Mouse (Mus musculus) granulocyte monocyte progenitor cell, adult 5-6 weeks (primary cell): Measurements from ENCODE around the gene Tars2. TPM values are rescaled to one million over a fixed set of nuclear protein-coding genes. Genes with fewer than 3 reads are reported as not detected.
A peak's percentile ranks its signal among the peaks of the same experiment; 100 is the strongest.
"Not testable (repeated sequence)": the region's sequence is repeated elsewhere in the genome, so short reads cannot be mapped to it uniquely, and the experiment has no call there.

Experiments
- ATAC-seq: replicated peaks from 2 replicates; pipeline ENCODE4 v1.8.0; 2016; ENCODE audit warnings: mild to moderate bottlenecking, moderate TSS enrichment, inconsistent platforms; ENCODE audit not compliant: poor library complexity, severe bottlenecking
- total RNA-seq, 2 experiments: library from RNA; stranded (forward) in 1 of 2; stranded (reverse) in 1 of 2; fragments of 200-712, 200-1000 nt in 1 of 2; fragments of >200 nt in 1 of 2; fragmentation: Nextera tagmentation in 1 of 2; gene quantifications; 2 replicates each; pipeline ENCODE4 v1.2.3; 2014 to 2017

Gene Tars2
- total RNA-seq (2014; fragmentation: Nextera tagmentation) (63.0 and 69.1 TPM in 2 replicates), total RNA-seq (2017) (47.6 and 53.2 TPM in 2 replicates)

DNA sequence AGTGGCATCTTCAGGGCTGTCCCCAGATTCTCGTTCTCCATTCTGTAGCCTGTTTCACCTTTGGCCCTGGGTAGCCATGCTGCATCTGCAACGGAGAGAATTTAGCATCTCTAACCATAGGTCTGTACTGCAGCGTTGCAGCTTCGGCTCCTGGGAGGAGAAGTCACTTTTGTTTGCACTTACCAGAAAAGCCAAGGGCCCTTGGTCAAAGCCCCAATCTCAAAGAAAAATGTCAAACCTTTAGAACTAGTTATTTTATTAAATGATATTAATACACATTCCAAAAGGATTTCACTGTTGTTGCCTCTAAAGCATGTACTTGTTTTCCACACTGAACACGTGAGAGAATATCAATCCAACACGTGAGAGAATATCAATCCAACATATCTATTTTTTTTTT lies at the start of gene Tars2:
TSS of gene Tars2 (minus strand) at position 101 of the 400 bp plus-strand sequence.
- no peak for ATAC-seq

DNA sequence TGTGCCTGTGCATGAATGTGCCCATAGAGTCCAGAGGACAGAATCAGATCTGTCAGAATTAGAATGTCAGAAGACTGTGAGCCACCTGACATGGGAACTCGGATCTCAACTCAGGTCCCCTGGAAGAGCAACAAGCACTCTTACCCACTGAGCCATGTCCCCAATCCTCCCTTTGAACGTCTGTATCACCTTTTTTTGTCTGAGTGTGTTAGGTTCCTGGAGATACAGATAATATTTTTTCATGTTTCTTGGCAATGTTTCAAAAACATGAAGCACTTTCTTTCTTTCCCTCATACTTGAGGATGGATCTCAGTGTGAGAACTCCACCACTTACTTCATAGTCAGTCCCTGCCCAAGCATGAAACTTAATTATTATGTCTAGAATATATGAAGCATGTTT lies 48.4 kb upstream of the Tars2 start:
- no peak for ATAC-seq

DNA sequence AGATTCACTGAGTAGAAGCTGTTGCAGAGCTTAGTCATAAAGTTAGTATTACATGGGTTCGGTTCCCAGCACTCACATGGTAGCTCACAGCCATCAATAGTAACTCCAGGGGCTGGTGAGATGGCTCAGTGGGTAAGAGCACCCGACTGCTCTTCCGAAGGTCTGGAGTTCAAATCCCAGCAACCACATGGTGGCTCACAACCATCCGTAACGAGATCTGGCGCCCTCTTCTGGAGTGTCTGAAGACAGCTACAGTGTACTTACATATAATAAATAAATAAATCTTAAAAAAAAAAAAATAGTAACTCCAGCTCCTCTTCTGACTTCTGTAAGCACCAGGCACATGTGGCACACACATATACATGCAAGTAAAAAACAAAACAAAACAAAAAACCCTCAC lies 47.6 kb upstream of the Tars2 start:
- not testable (repeated sequence) for ATAC-seq

DNA sequence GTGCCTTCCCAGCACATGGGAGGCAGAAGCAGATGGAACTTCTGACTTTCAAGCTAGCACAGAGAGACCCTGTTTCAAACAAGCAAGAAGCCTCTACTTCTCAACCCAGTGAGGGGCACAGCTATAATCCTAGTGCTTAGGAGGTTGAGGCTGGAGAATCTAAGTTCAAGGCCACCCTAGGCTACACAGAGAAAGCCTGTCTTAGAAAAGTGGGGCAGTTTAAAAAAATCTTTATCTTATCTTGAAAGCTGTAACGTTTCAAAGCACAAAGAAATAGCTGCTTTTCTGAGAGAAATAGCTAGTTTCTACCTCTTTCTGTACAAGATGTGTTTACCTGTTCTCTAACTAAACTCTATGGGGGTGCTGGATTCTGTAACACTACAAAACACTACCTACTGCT lies 46.7 kb upstream of the Tars2 start:
- ATAC-seq: no peak

DNA sequence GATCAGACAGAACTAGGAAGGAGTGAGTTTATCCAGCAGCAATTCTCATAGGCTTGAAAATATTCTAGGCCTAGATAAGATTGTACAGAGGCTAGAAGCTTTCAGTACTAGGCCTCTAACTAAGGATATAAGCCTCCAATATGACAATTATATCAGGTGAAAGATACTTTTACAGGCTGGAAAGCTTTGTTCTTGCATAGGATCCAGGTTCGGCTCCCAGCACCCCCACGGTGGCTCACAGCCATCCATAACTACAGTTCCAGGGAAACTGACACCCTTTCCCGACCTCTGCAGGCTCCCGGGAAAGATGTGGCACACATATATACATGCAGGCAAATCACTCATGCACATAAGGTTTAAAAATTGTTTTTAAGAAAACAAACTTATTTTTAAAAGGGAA lies 43.8 kb upstream of the Tars2 start:
- ATAC-seq: no peak

DNA sequence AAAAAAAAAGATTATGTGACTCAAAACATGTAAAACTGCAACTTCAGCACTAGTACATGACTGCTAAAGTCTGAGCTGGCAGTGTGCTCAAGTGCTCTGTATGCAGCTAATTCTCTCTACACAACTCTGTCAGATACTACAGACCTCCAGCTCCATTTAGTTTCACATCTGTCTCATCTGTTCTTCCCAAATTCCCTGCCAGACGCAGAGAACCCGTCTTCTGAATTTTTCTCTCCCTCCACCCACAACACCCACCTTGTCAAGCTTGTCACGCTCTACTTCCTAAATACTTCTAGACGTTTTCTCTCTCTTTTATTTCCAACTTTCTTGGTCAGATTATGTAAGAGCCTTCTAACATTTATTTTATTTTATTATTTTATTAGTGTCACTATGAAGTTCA lies 38.8 kb upstream of the Tars2 start:
- ATAC-seq: no peak

DNA sequence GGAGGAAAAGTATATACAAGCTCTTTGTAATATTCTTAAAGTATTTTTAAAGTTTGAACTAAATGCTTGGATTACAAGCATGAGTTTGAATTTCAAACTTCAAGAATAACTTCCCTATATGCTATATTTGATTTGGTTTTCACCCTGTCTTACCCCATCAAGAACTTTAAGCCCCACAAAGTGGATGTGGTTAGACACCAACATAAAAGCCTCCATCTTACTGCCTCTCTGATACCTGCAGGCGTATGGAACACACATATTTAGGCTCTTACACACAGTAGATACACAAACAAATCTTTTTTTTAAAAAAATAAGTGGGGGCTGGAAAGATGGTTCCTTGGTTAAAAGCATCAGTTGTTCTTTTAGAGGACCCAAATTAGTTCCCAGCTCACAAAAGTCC lies 34.3 kb upstream of the Tars2 start:
- ATAC-seq: no peak; the same call in 1 of the 2 replicates

DNA sequence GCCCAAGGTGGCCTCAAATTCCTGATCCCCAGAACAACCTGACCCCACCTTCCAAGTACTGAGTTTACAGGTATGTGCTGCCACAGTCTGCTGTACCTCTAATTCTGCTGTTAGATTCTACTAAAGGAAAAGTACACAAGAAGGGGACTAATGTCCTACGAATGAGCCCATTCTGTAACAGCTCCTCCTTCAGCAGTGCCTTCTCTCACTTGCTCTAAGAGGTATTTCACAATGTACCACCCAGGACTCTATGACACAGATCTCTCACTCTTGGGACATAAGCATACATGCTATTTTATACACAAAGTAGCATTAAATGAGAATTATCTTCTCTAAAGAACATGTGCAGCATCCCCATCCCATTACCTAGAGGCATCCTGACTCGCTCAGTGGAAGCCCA lies 33.7 kb upstream of the Tars2 start:
- no peak for ATAC-seq

DNA sequence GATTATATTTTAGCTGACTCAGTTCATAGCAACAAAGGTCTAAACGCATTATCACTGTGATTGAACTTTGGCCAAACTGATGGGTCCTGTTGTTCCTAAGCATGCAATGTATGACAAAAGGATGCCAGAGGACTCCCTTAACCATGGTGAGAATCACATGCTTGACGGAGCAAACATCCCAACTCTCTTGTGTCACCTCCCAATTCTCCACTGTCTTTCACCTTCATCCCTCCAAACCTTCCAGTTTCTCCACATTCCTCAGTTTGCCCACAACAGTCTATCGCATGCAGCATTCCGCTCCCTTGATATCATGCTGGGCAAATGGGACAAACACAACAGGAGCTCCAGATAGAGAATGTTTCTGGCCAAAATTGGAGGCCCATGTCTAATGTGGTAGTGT lies 25.5 kb upstream of the Tars2 start:
- ATAC-seq: no peak

DNA sequence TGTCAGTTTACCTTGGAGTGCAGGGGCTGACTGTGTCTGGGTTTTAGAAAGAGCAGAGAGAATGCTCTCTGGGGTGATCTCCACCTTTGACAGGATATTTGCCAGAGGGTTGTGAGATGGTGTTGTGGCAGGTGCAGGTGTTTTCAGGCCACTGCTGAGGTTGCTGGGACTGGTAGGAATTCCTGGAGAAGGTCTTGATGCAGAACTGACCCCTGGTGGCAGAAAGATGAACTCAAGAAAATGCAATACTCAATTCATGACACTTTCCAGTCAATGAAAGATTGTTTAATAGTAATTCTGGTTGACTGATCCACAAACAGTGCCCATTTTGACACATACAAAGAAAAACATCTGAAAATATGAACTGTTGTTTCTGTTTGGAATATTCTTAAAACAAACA lies 12.0 kb upstream of the Tars2 start:
- ATAC-seq: no peak

DNA sequence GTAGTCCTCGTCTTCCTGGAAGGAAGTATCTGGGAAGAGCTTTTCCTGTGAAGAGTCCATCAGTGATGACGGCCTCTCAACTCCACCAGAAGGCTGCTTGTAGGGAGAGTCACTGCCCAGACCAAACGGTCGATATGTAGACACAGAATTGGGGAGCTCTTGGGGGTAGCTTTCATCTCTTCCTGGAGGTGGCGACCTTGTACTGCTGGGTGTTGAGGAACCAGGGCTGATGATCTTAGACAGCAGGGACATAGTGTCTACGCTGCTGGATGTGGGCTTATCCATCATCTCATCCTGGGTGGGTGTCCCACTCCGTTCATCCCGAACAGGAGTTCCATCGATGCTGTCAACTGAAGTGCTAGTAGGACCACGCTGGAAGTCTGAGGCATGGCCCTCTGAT lies 5.5 kb upstream of the Tars2 start:
- ATAC-seq: no peak

DNA sequence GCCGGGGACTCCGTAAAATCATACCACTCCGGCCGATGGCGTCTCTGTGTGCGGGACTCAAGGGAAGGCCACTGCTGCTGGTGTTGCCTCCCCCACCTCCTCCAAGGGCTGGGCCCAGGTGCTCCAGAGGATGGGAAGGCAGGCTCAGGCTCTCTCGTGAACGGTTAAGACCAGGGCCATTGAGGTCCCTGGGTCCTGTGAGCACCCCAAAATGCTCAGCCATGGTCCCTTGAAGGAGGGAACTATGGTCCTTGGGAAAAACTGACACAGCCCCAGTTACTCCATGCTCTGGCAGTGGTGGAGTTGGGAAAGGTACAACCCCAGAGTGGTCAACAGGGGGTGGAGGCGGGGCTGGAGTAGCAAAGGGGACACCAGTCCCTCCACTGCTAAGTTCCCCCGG lies 3.8 kb upstream of the Tars2 start:
- ATAC-seq: no peak

DNA sequence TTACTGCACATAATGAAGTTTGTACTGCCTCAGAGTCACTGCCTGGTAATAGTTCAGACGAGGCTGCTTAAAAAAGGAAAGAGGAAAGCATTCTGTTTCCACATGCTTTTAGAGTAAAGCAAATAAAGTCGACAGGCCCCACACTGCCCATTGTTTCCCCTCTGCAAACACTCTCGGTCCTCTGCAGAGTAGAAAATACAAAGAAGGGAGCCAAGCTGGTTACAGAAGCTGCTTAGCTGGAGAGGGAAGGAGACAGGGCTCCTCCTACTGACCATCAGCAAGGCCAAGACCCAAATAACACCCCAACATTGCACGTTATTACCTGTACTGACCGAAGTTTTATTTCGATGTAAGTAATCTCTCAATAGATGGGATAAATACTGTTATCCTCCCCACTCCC lies 3.0 kb upstream of the Tars2 start:
- ATAC-seq: no peak

DNA sequence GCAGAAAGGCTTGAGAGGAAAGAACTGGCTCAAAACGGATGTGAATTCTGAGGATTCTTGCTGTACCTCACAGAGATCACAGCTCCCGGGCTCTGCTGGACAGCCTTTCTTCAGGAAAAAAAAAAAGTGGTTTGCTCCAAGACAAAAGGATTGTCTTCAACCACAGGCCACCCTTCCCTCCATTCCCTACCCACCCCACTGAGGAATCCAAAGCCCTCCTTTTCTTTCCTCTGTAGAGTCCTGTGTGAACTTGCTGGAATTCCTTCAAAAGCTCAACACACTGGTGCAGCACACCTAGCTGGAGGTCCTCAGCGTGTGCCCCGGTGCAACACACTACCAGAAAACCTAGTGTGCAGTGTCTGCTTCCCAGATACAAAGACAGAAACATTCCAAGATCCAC lies 1.8 kb upstream of the Tars2 start:
- ATAC-seq: no peak

DNA sequence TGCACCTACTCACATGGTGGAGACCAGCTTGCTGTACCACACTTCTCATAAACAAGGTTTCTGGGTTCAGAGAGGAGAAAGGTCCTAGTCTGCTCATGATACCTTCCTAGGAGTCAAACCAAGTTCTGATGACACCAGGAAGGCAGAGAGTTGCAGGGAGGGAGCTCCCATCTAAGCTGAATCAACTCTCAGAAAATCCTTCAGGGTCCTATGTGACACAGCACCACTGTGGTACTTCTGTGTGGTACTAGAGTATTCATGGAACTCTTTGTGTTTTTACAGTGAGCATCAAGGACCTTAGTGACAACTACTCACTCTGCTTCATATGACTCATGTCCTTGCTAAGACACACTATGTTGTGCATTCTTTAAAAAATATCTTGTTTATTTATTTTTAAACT lies 650 bp upstream of the Tars2 start:
- no peak for ATAC-seq

DNA sequence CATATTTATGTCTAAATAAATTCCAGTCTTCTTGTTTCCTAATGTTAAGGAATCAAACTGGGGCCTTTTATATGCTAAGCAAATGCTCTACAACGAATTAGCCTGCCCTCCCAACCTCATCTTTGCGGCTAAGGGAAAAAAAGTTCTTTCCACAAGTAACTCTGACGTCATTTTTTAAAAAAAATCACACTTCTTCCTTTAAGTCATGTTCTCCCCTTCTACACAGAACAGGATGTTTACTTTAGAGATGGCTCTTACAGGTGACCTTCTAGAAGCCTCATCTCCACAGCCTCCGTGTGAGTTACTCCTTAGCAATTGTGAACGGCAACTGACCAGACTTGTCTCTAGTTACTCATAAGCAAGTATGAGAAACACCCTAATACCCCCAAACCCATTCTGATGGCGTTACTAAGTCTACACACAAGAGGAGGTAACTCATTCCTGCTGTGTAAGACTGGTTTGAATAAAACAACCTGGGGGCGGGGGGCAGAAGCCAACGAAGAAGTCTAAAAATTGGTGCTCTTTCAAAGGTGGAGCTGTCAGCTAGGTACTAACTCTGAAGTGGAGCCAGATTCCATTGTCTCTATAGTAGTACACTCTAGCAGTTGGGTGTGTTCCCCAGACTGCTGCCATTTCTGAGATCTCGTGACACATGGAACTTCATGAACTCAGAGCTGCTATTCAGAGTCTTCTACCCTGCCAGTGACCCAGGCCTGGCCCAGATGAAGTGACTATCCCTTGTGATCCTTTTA lies 1.4 kb downstream of the Tars2 start:
- no peak for ATAC-seq

DNA sequence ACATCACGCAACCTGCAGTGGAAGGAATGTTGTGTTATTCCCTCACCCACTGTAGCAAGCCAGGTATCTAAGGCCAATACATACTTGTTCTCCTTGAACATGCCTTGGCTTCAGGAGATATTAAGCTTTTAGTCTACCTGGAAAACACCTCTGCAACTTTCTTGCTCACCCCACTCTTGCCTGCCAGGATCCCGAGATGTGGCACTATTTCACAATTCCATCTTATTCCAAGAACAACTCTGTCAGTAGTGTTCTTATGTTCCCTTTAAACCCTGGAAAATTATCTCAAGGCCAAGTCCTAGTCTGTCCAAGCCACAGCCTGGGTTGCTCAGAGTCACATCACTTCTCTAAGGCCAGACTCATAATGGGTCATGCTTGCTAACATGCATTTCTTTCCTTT lies 3.2 kb downstream of the Tars2 start:
- no peak for ATAC-seq

DNA sequence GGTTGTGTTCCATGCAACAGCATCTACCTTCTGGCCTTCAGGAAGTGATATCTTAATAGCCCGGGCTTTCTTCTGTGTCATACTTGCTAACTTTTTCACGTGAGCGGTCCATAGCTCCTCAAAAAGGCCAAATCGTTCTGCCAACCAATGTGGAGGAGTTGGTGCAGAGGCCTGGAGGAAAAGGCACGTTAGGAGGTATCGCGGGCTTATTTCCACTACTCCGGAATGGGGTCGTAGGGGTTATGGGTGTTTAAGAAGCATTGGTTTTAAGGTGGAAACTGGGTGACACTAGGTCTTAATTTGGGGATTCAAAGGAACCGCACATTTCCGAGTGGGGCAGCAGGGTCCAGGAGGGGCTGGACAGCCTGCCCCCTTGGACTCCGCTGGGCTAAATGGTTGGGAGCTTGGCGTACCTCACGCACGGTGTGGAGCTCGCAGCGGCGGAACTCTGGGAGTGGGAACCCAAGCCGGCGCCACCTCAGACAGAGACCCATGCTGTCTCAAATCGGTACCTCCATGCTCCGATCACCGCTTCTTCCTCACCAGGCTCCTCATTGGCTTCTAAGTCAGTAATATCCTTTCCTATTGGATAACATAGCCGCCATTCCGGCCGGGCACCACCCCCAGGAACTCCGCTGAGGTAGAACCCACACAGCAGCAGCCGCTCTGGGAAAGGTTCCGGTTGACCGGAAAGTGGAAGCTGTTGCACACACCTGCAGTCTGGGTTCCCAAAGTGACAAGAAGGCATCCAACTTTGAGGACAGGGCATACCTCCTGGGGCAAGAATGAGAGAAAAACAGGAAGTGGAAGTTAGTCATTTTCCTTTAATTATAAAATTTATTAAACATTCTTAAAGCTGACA lies 5.4 kb downstream of the Tars2 start:
- peak; percentile 98 for ATAC-seq

DNA sequence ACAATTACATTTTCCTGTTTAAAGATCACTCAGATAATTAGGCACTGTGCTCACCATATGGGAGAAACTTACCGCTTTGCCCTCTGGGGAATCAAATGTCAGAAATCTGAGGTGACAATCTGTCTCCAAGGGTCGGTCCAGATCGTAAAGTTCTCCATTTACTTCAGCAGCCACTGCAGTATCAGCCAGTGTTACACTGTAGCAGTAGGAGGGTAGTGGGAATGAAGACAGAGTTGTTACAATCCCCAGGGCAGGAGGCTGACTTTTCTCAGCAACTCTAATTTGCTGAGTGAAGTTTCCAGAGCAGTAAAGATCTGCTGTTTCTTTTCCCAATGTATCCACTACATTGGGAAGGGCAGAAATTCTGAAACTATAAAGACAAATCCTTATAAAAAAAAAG lies 7.1 kb downstream of the Tars2 start:
- ATAC-seq: no peak

DNA sequence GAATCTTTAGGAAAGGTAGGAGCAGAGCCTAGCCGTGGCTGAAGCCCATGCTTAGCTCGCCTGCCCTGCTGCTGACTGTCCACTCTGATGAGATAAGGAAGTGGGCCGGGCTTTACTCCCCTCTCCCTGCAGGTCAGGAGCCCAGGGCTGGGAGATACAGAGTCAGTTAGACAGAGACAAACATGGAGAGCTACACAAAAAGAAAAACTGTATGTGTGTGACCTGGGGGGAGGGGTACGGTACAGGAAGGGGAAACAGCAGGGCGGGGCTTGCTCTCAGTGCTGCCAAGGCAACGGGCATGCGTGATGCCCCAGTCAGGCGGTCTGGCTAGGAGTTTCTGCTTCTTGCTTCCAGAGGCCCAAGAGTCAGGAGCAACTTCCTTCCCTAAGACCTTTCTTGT lies 19.6 kb downstream of the Tars2 start:
- peak; percentile 73 for ATAC-seq

DNA sequence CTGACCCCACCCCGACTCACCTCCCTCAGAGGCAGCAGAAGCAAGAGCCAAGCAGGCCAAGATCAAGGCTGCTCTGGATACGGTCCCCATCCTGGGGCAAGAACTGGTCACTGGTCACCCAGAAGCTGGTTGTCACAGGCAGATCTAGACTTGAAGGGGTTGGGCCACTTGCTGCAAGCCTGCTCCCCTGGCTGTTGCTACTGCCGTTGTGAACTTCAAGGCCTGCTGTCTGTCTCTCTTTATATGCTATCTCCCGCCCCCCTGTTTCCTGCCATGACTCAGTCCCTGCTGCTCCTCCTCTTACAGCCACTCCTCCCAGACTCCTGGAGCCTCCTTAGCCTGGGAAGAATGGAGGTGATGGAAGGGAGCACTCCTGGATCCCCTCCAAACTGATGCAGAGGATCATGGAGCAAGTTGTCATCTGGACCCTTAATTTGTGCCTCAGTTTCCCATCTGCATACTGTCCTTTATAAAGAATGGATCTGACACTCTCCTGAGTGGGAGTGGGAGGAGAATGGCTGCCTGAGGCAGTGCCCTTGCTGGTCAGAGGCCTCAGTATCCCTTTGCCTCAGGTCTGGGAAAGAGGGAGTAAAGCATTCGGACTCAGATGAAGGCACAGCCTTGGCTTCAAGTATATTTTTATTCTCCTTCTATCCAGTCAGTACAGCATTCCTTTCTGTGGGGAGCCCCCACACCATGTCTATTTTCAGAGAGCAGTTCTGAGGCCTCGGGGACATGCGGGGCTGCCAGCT lies 20.5 kb downstream of the Tars2 start, which contains the start of gene Ecm1:
TSS of gene Ecm1 (minus strand) at position 217 of the 752 bp plus-strand sequence.
- ATAC-seq: peak; percentile 30; the same call in 1 of the 2 replicates
